Mouse (Mus musculus) intestine, postnatal 0 days (tissue): ENCODE data around the gene Kcna1. TPM values are rescaled to one million over a fixed set of nuclear protein-coding genes. Genes with fewer than 3 reads are reported as not detected.

Experiments used
- ATAC-seq: fragments of 200-750 bp; cut with Nextera tagmentation; 2 replicates; pipeline ENCODE4 v1.8.0; 2017; ENCODE audit warnings: mild to moderate bottlenecking, moderate TSS enrichment, moderate library complexity
- H3K27ac ChIP-seq: fragments of 300-500 bp; sonication (generic); 2 replicates; pipeline ENCODE4 v1.5.1; 2014; ENCODE audit warnings: mild to moderate bottlenecking, low read depth, low read length, moderate library complexity
- H3K27me3 ChIP-seq: fragments of 300-500 bp; sonication (generic); replicated peaks from 2 replicates; pipeline ENCODE4 v1.6.1; 2014; ENCODE audit warnings: low read length, mixed read lengths; ENCODE audit not compliant: control insufficient read depth, insufficient read depth
- H3K36me3 ChIP-seq: fragments of 300-500 bp; sonication (generic); 2 replicates; pipeline ENCODE4 v1.6.1; 2014; ENCODE audit warnings: mild to moderate bottlenecking, moderate library complexity; ENCODE audit not compliant: control insufficient read depth, insufficient read depth
- H3K4me1 ChIP-seq: fragments of 300-500 bp; sonication (generic); replicated peaks from 2 replicates; pipeline ENCODE4 v1.6.1; 2014; ENCODE audit warnings: antibody characterized with exemption, low read length, mixed read lengths; ENCODE audit not compliant: control insufficient read depth, insufficient read depth
- H3K4me2 ChIP-seq: fragments of 300-500 bp; sonication (generic); replicated peaks from 2 replicates; pipeline ENCODE4 v1.6.1; 2014; ENCODE audit warnings: low read depth, mild to moderate bottlenecking, moderate library complexity
- H3K4me3 ChIP-seq: fragments of 300-500 bp; sonication (generic); 2 replicates; pipeline ENCODE4 v1.5.1; 2014; ENCODE audit warnings: low read depth, low read length
- H3K9ac ChIP-seq: fragments of 300-500 bp; sonication (generic); 2 replicates; pipeline ENCODE4 v1.6.1; 2014; ENCODE audit warnings: mild to moderate bottlenecking, low read depth, low read length
- H3K9me3 ChIP-seq: fragments of 300-500 bp; sonication (generic); 2 replicates; pipeline ENCODE4 v1.6.1; 2016; ENCODE audit warnings: mixed run types; ENCODE audit not compliant: control insufficient read depth
- CTCF ChIP-seq: sonication (generic); IDR thresholded peaks from 2 replicates; pipeline ENCODE4 v1.5.1; 2016; ENCODE audit warnings: low read depth, mild to moderate bottlenecking, control low read depth, antibody characterized with exemption, moderate library complexity
- WGBS: fragments of 180-500 bp; shearing (Covaris S2); extraction: QIAGEN DNeasy Blood & Tissue Kit; methylation state at CpG from one replicate; pipeline ENCODE4 v1.1.7; 2014; 5-methylcytosine and 5-hydroxymethylcytosine counted together
- polyA plus RNA-seq: library from polyadenylated mRNA; unstranded; fragments of >200 nt; fragmentation: Nextera tagmentation; extraction: Ambion mirVana; gene quantifications from 2 replicates; pipeline ENCODE4 v1.2.1, GENCODE M21; 2015

The Kcna1 gene
- polyA plus RNA-seq, 1 experiment from 2014 or later = 0.16 TPM

DNA sequence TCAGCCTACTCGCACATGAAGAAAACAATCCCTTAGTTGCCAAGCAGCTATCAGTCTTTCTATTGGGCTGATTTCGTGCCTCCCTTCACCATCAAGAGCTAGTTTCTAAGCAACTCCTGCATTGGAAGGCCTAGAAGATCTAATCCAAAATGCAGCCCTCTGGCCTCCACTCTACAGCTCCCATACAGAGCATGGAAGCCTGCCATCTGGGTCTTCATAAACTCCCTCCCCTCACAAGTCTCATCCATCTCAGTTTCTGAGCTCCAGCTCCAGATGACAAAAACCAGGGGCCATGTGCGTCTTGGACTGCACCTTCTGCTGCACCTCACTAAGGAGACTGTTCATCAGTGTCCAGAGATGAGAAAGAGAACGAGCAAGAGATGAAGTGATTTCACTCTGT is 52.8 kb downstream of the Kcna1 start:
- Histone ChIP-seq H3K9me3 (no peaks in the 10 kb centered on the region), H3K9ac (no peak overlapping the region), H3K4me3 (no peak overlapping the region), H3K36me3 (no peaks in the 10 kb centered on the region), H3K27ac (no peak overlapping the region), H3K4me1 (no peaks in the 10 kb centered on the region), H3K27me3 (no peaks in the 10 kb centered on the region), H3K4me2 (no peak overlapping the region)
- no peak for TF ChIP-seq CTCF
- no peak for ATAC-seq
- WGBS = 70% methylated on average over 4 of the region's 4 CpGs

Other genes with a start within 250 kb of the Kcna1 start
- gene Kcna5, start 111.0 kb downstream of the Kcna1 start, polyA plus RNA-seq = 1.6 and 2.4 TPM in 2 replicates
- 1.1 TPM in 2 replicates for gene Kcna6, start 94.3 kb upstream of the Kcna1 start, polyA plus RNA-seq
- gene Ndufa9, start 202.8 kb upstream of the Kcna1 start, polyA plus RNA-seq = 236 and 238 TPM in 2 replicates
- not detected in 2 replicates for gene Akap3, start 206.7 kb upstream of the Kcna1 start, polyA plus RNA-seq